14 mouse cellular contexts compared by ENCODE assay signal in genomic region chr2:167831076-167832039, GRCm38 (mm10).
DNase-seq lines count a peak whose midpoint lies in the region; ATAC-seq lines count a peak whose summit lies in the region.
"Had no signal": no experiment of that assay in that cellular context is flagged by ENCODE, and none has a peak within 500 bp of the region (broad histone marks: within the 10 kb centered on the region; RNA-seq: fewer than 3 reads in every experiment).

No protein-coding gene starts in this region.

- no peak overlapping the region for H3K4me3 ChIP-seq in kidney, embryonic 16.5 days (ENCODE audit: low read length)
- H3K4me3 ChIP-seq: embryonic facial prominence, embryonic 10.5 days; heart, embryonic 12.5 days had no signal

- peaks cover 23% of the 10 kb centered on the region for H3K4me1 ChIP-seq in kidney, embryonic 16.5 days (ENCODE audit: insufficient read depth, low read length)

- DNase-seq in kidney, postnatal 14 days = peak; percentile 30
- DNase-seq in kidney, adult 11 months = no peak
- DNase-seq in thymus, postnatal 25 days = peak; percentile 15
- DNase-seq in thymus, adult 18-20 months = no peak
- DNase-seq in frontal cortex, adult 2 months (ENCODE audit: extremely low spot score in 1 of 2, low spot score in 1 of 2) = no peak
- no peak for DNase-seq in frontal cortex, postnatal 25 days (ENCODE audit: low spot score in 2 of 2)

- no peaks in the 10 kb centered on the region for H3K36me3 ChIP-seq in kidney, embryonic 16.5 days (ENCODE audit: insufficient read depth, low read length)
- H3K36me3 ChIP-seq: embryonic facial prominence, embryonic 10.5 days; heart, embryonic 12.5 days had no signal

- 61% methylated on average over 26 of the region's 26 CpGs for WGBS in kidney, embryonic 16.5 days

- ATAC-seq in inflammation-experienced regulatory T-cells, adult 6 months = peak; percentile 94
- no peak for ATAC-seq in kidney, embryonic 16.5 days (ENCODE audit: low FRiP score, low TSS enrichment)
- ATAC-seq: forebrain, embryonic 14.5 days had no signal

- no peaks in the 10 kb centered on the region for H3K9me3 ChIP-seq in kidney, embryonic 16.5 days (ENCODE audit: low read length)
- H3K9me3 ChIP-seq: heart, embryonic 12.5 days had no signal

- H3K27me3 ChIP-seq in kidney, embryonic 16.5 days (ENCODE audit: insufficient read depth, low read length) = no peaks in the 10 kb centered on the region
- H3K27me3 ChIP-seq: heart, embryonic 12.5 days had no signal

- no peak overlapping the region for H3K27ac ChIP-seq in kidney, embryonic 16.5 days (ENCODE audit: low read length)
- H3K27ac ChIP-seq: hindbrain, embryonic 14.5 days; kidney, postnatal 0 days; liver, embryonic 14.5 days had no signal

- H3K4me2 ChIP-seq in kidney, embryonic 16.5 days (replicated peaks; ENCODE audit: low read depth, low read length) = no peak overlapping the region
- H3K4me2 ChIP-seq: heart, embryonic 12.5 days; hindbrain, embryonic 14.5 days had no signal

- H3K9ac ChIP-seq in kidney, embryonic 16.5 days (replicated peaks; ENCODE audit: low read length) = no peak overlapping the region
- H3K9ac ChIP-seq: heart, embryonic 12.5 days; hindbrain, embryonic 14.5 days; liver, embryonic 14.5 days had no signal

Comparison
In these comparisons a context has a peak if more than half of its experiments do, and no peak if none do; other contexts are left out.
1. DNase-seq: peak in kidney, postnatal 14 days (single experiment) and thymus, postnatal 25 days (single experiment); none in kidney, adult 11 months (single experiment), thymus, adult 18-20 months (0 of 2), frontal cortex, adult 2 months (0 of 2) and frontal cortex, postnatal 25 days (0 of 2).